Comparison of ENCODE assay signal across 8 mouse cellular contexts in the genomic region with DNA sequence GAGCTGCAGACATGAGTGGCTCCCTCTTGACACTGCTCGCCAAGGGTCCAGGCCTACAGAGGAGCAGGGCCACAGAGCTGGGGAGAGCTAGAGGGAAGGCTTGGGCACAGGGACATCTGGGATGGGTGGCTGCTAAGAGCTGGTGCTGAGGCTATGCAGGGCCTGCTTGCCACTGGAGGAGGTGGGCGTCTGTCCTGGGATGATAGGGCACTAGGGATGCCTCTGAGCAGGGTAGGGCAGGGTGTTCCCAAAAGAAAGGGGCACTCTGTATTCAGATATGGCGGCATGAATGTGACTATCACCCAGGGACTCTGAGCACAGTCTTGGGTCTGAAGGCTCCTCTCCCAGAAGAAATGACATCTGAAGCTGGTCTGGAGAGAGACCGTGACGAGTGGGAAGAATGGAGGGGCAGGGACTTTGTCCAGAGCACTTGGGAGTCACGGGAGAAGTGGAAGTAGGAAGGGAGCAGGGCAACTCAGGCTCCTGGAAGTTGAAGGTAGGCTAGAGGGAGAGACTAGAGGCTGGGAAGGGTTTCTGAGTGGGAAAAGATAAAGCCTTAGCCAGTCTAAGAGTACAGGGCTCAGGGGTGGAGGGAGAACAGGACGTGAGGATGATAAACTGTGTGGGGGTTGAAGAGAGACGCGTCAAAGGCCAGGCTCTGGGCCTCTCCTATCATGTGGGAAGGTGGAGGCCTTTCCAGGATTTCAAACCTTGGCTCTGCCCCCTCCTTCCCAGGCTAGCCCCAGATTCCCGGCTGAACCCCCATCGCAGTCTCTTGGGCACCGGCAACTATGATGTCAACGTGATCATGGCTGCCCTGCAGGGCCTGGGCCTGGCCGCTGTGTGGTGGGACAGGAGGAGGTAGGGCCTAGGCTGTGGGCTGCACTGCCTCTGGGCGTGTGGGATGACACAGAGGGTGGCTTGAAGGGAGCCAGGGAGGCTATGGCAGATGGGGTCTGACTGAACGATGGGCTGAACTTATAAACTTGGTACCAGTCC. TPM values are rescaled to one million over a fixed set of nuclear protein-coding genes. Genes with fewer than 3 reads are reported as not detected.
A peak's percentile ranks its signal among the peaks of the same experiment; 100 is the strongest.
DNase-seq lines count a peak whose midpoint lies in the region; ATAC-seq and TF ChIP-seq lines count a peak whose summit lies in the region.

No protein-coding gene starts in this region.

- no peak for TF ChIP-seq POLR2A in cerebellum, adult 2 months (IDR thresholded peaks at IDR 0.05; ENCODE audit: borderline replicate concordance, insufficient read depth, low read length)

- no peak overlapping the region for H3K4me3 ChIP-seq in cerebellum, adult 2 months (replicated peaks; ENCODE audit: insufficient read depth, low read depth, low read length)
- no peak overlapping the region for H3K4me3 ChIP-seq in lung, postnatal 0 days (ENCODE audit: low read depth, low read length)
- no peak overlapping the region for H3K4me3 ChIP-seq in hindbrain, embryonic 13.5 days
- H3K4me3 ChIP-seq in midbrain, embryonic 16.5 days (ENCODE audit: low read depth, low read length): no peak overlapping the region

- no peak for TF ChIP-seq CTCF in cerebellum, adult 2 months (IDR thresholded peaks at IDR 0.05; ENCODE audit: borderline replicate concordance, insufficient read depth, low read depth, low read length)
- TF ChIP-seq CTCF in lung, postnatal 0 days (IDR thresholded peaks at IDR 0.05): no peak

- H3K4me2 ChIP-seq in lung, postnatal 0 days (replicated peaks; ENCODE audit: low read depth, low read length): no peak overlapping the region
- H3K4me2 ChIP-seq in hindbrain, embryonic 13.5 days: no peak overlapping the region
- H3K4me2 ChIP-seq in midbrain, embryonic 16.5 days (ENCODE audit: low read length): no peak overlapping the region

- no peak for ATAC-seq in lung, postnatal 0 days
- ATAC-seq in hindbrain, embryonic 13.5 days (ENCODE audit: low FRiP score): no peak
- no peak for ATAC-seq in midbrain, embryonic 16.5 days

- no peak overlapping the region for H3K9ac ChIP-seq in lung, postnatal 0 days (replicated peaks; ENCODE audit: low read depth)
- H3K9ac ChIP-seq in hindbrain, embryonic 13.5 days: peak overlapping the region; percentile 77
- H3K9ac ChIP-seq in midbrain, embryonic 16.5 days (ENCODE audit: low read depth, low read length): peak overlapping the region; percentile 37

- no peaks in the 10 kb centered on the region for H3K9me3 ChIP-seq in lung, postnatal 0 days (ENCODE audit: low read length)
- H3K9me3 ChIP-seq in hindbrain, embryonic 13.5 days: no peaks in the 10 kb centered on the region
- no peaks in the 10 kb centered on the region for H3K9me3 ChIP-seq in midbrain, embryonic 16.5 days (replicated peaks; ENCODE audit: control insufficient read depth, low read length, poor library complexity, severe bottlenecking)

- WGBS in cerebellum, adult 2 months: 77% methylated on average over 16 of the region's 16 CpGs
- WGBS in lung, postnatal 0 days: 81% methylated on average over 16 of the region's 16 CpGs
- 88% methylated on average over 16 of the region's 16 CpGs for WGBS in hindbrain, embryonic 13.5 days
- 92% methylated on average over 14 of the region's 16 CpGs for WGBS in midbrain, embryonic 16.5 days

- H3K4me1 ChIP-seq in cerebellum, adult 2 months (ENCODE audit: control insufficient read depth, insufficient read depth, low read length): peaks cover 48% of the 10 kb centered on the region
- peaks cover 28% of the 10 kb centered on the region for H3K4me1 ChIP-seq in lung, postnatal 0 days (ENCODE audit: insufficient read depth, low read depth, low read length)
- H3K4me1 ChIP-seq in hindbrain, embryonic 13.5 days (replicated peaks): peaks cover 88% of the 10 kb centered on the region
- peaks cover 39% of the 10 kb centered on the region for H3K4me1 ChIP-seq in midbrain, embryonic 16.5 days (ENCODE audit: control insufficient read depth, insufficient read depth, low read length)

- peak in 1 of 2 experiments; percentile 27 for DNase-seq in cerebellum, adult 2 months
- no peak for DNase-seq in cerebellum, adult 8-10 months
- no peak for DNase-seq in lung, postnatal 0 days (ENCODE audit: low spot score)
- DNase-seq in lung, postnatal 14 days: no peak
- no peak for DNase-seq in B cell, adult 2 months
- no peak for DNase-seq in retina, postnatal 1 day

- TF ChIP-seq EP300 in lung, postnatal 0 days (IDR thresholded peaks at IDR 0.05): no peak

- no peaks in the 10 kb centered on the region for H3K27me3 ChIP-seq in cerebellum, adult 2 months (ENCODE audit: control insufficient read depth, insufficient read depth, low read length)
- H3K27me3 ChIP-seq in lung, postnatal 0 days (replicated peaks; ENCODE audit: insufficient read depth, low read length): no peaks in the 10 kb centered on the region
- no peaks in the 10 kb centered on the region for H3K27me3 ChIP-seq in hindbrain, embryonic 13.5 days
- no peaks in the 10 kb centered on the region for H3K27me3 ChIP-seq in midbrain, embryonic 16.5 days (ENCODE audit: control insufficient read depth, insufficient read depth, low read depth, low read length)

- H3K36me3 ChIP-seq in lung, postnatal 0 days (ENCODE audit: insufficient read depth, low read length): no peaks in the 10 kb centered on the region
- no peaks in the 10 kb centered on the region for H3K36me3 ChIP-seq in hindbrain, embryonic 13.5 days
- no peaks in the 10 kb centered on the region for H3K36me3 ChIP-seq in midbrain, embryonic 16.5 days (ENCODE audit: control insufficient read depth, insufficient read depth, low read length)

- H3K27ac ChIP-seq in cerebellum, adult 2 months (ENCODE audit: insufficient read depth, low read length): peak overlapping the region; percentile 25; the same call in 1 of the 2 replicates
- peak overlapping the region; percentile 64 for H3K27ac ChIP-seq in lung, postnatal 0 days (ENCODE audit: low read length)
- H3K27ac ChIP-seq in hindbrain, embryonic 13.5 days: peak overlapping the region; percentile 95
- H3K27ac ChIP-seq in midbrain, embryonic 16.5 days (ENCODE audit: low read length): peak overlapping the region; percentile 94

RNA-seq across cellular contexts. Expression of a gene that starts 2.2 kb away (rescaled TPM):
- 273 and 294 TPM in 2 replicates for polyA plus RNA-seq in cerebellum, adult 2 months (2012; rRNA removed)
- polyA plus RNA-seq in lung, postnatal 0 days (2015; fragmentation: Nextera tagmentation; extraction: Ambion mirVana): 93.7 and 110 TPM in 2 replicates
- polyA plus RNA-seq in hindbrain, embryonic 13.5 days (2015; fragmentation: Nextera tagmentation; extraction: Ambion mirVana): 45.8 and 46.2 TPM in 2 replicates
- polyA plus RNA-seq in midbrain, embryonic 16.5 days (2015; fragmentation: Nextera tagmentation; extraction: Ambion mirVana): 39.5 and 39.6 TPM in 2 replicates

RNA-seq across cellular contexts. Expression of a gene that starts 4.8 kb away (rescaled TPM):
- polyA plus RNA-seq in cerebellum, adult 2 months (2012; rRNA removed): 9.3 and 10.2 TPM in 2 replicates
- polyA plus RNA-seq in lung, postnatal 0 days (2015; fragmentation: Nextera tagmentation; extraction: Ambion mirVana): not detected in 2 replicates
- 5.6 and 6.5 TPM in 2 replicates for polyA plus RNA-seq in hindbrain, embryonic 13.5 days (2015; fragmentation: Nextera tagmentation; extraction: Ambion mirVana)
- polyA plus RNA-seq in midbrain, embryonic 16.5 days (2015; fragmentation: Nextera tagmentation; extraction: Ambion mirVana): 3.9 and 4.2 TPM in 2 replicates

RNA-seq across cellular contexts. Expression of a gene that starts 26.4 kb away (rescaled TPM):
- polyA plus RNA-seq in cerebellum, adult 2 months (2012; rRNA removed): 302 and 309 TPM in 2 replicates
- polyA plus RNA-seq in lung, postnatal 0 days (2015; fragmentation: Nextera tagmentation; extraction: Ambion mirVana): 59.3 and 69.2 TPM in 2 replicates
- polyA plus RNA-seq in hindbrain, embryonic 13.5 days (2015; fragmentation: Nextera tagmentation; extraction: Ambion mirVana): 121 and 126 TPM in 2 replicates
- 121 and 137 TPM in 2 replicates for polyA plus RNA-seq in midbrain, embryonic 16.5 days (2015; fragmentation: Nextera tagmentation; extraction: Ambion mirVana)

RNA-seq across cellular contexts. Expression of a gene that starts 26.4 kb away (rescaled TPM):
- 32.6 and 34.0 TPM in 2 replicates for polyA plus RNA-seq in cerebellum, adult 2 months (2012; rRNA removed)
- polyA plus RNA-seq in lung, postnatal 0 days (2015; fragmentation: Nextera tagmentation; extraction: Ambion mirVana): 11.4 and 12.0 TPM in 2 replicates
- polyA plus RNA-seq in hindbrain, embryonic 13.5 days (2015; fragmentation: Nextera tagmentation; extraction: Ambion mirVana): 32.2 and 37.4 TPM in 2 replicates
- 24.2 and 29.8 TPM in 2 replicates for polyA plus RNA-seq in midbrain, embryonic 16.5 days (2015; fragmentation: Nextera tagmentation; extraction: Ambion mirVana)

RNA-seq across cellular contexts. Expression of a gene that starts 41.2 kb away (rescaled TPM):
- 190 and 214 TPM in 2 replicates for polyA plus RNA-seq in cerebellum, adult 2 months (2012; rRNA removed)
- polyA plus RNA-seq in lung, postnatal 0 days (2015; fragmentation: Nextera tagmentation; extraction: Ambion mirVana): 0.51 and 0.76 TPM in 2 replicates
- polyA plus RNA-seq in hindbrain, embryonic 13.5 days (2015; fragmentation: Nextera tagmentation; extraction: Ambion mirVana): 14.6 and 15.6 TPM in 2 replicates
- polyA plus RNA-seq in midbrain, embryonic 16.5 days (2015; fragmentation: Nextera tagmentation; extraction: Ambion mirVana): 14.3 and 15.9 TPM in 2 replicates

Comparison
In these comparisons a context has a peak if more than half of its experiments do, and no peak if none do; other contexts are left out.
1. H3K27ac ChIP-seq: peak in every context shown above with its lines; median percentile 95 in hindbrain, embryonic 13.5 days; 94 in midbrain, embryonic 16.5 days; 64 in lung, postnatal 0 days; 25 in cerebellum, adult 2 months.